Mouse (Mus musculus): ENCODE measurements at regions not wholly inside any gene's neighbourhood (a gene's known extent, or its start where the extent isn't known, plus 50 kb on each side); places are given as distances from the start of the nearest gene placed in this dataset.

DNA sequence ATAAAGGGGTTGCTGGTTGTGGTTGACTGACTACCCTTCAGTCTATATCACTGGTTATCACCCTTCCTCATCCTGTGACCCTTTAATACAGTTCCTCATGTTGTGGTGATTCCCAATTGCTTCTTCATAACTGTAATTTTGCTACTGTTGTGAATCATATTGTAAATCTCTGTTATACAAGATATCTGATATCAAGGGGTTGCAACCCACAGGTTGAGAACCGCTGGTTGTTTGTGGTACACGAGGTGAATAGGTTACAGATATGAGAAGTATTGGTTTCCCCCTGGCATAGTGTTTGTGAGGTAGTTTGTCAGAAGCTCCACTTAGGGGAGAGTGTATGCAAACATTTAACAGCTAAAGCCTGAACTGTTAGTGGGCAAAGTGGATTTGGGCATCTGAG lies 58.9 kb upstream of the Foxn3 start:
- H3K4me1 ChIP-seq (ENCODE audit: control insufficient read depth in 1 of 2, insufficient read depth in 2 of 2), result peaks cover 16 to 45% of the 10 kb centered on the region in 2 experiments
- no peaks in the 10 kb centered on the region for H3K36me3 ChIP-seq (replicated peaks in 1 of 2; ENCODE audit: control insufficient read depth in 1 of 2, insufficient read depth in 1 of 2, low read length in 1 of 2)
- no peak overlapping the region for H3K4me3 ChIP-seq (replicated peaks in 1 of 3; ENCODE audit: low read depth in 2 of 3, low read length in 2 of 3, poor library complexity in 1 of 3)
- peaks cover 6% of the 10 kb centered on the region for H3K9me3 ChIP-seq (replicated peaks; ENCODE audit: low read length)
- no peak overlapping the region for H3K9ac ChIP-seq (ENCODE audit: insufficient read depth, low read depth)
- dilution Hi-C loops (cut with MboI; ENCODE audit: extremely low pct_ligation_motif_present, extremely low pct_unique_long_range_greater_than_20kb, low sequenced_read_pairs) (no loop called here), in situ Hi-C loops (cut with MboI; ENCODE audit: low pct_ligation_motif_present, low pct_unique_long_range_greater_than_20kb, low sequenced_read_pairs) (no loop called here)
- TF ChIP-seq USF1 (IDR thresholded peaks at IDR 0.05; ENCODE audit: low read depth, low read length), result no peak
- no peak overlapping the region for H3K4me2 ChIP-seq (ENCODE audit: insufficient read depth, low read depth, poor library complexity, severe bottlenecking)
- DNase-seq (ENCODE audit: extremely low read depth), result no peak
- H3K27me3 ChIP-seq (replicated peaks), result no peaks in the 10 kb centered on the region
- H3K27ac ChIP-seq (ENCODE audit: insufficient read depth, low read depth), result no peak overlapping the region
- no peaks in the 10 kb centered on the region for H3K79me2 ChIP-seq (replicated peaks; ENCODE audit: control insufficient read depth, extremely low read depth, insufficient read depth, poor library complexity, severe bottlenecking)

DNA sequence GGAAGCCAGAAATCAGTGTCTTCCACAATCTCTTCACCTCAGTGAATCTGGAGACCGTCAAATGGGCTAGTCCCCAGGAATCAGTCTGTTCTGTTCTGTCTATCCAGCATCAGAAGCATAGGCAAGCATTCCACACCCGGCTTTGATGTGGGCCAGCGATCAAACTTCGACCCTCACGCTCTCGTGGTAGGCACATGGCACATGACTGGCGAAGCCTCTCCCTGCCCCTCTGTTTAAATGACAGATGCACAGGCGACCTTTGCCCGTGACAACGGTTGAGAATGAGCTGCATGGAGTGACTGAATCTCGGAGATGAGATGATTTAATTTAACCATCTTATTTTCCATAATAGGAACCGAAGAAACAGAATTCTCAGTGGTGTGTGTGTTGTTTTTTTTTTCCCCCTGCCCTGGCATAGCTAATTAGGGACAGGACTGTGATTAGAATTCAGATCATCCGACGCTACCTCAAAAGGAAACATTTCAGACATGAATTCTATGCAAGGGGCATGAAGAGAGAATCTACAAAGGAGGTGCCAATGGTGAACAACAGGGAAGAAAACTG lies 53.9 kb upstream of the Foxn3 start:
- TF ChIP-seq KAT2A (IDR thresholded peaks at IDR 0.05; ENCODE audit: insufficient replicate concordance, low read length) (no peak), IRF4 (IDR thresholded peaks at IDR 0.05; ENCODE audit: low read depth, low read length) (peak; percentile 56; the same call in 1 of the 2 replicates), BHLHE40 (IDR thresholded peaks at IDR 0.05; ENCODE audit: low read depth, low read length) (peak; percentile 81), MEF2A (IDR thresholded peaks at IDR 0.05; ENCODE audit: borderline replicate concordance, low read depth, low read length) (0 out of 2 replicates have a peak, but pooled peaks have one; percentile 23), ZNF384 (IDR thresholded peaks at IDR 0.05; ENCODE audit: low read depth, low read length) (peak; percentile 87), MAX (IDR thresholded peaks at IDR 0.05; ENCODE audit: low read length) (peak; percentile 53), MYC (IDR thresholded peaks at IDR 0.05; ENCODE audit: low read depth, low read length) (0 out of 2 replicates have a peak, but pooled peaks have one; percentile 32), MAZ (IDR thresholded peaks at IDR 0.05; ENCODE audit: low read depth, low read length) (0 out of 2 replicates have a peak, but pooled peaks have one; percentile 33), ETS1 (conservative IDR thresholded peaks at IDR 0.05; ENCODE audit: low read depth, low read length) (peak; percentile 54; the same call in 1 of the 2 replicates), TCF12 (IDR thresholded peaks at IDR 0.05; ENCODE audit: low read depth, low read length) (0 out of 2 replicates have a peak, but pooled peaks have one; percentile 44), SMC3 (IDR thresholded peaks at IDR 0.05; ENCODE audit: low read depth, low read length) (no peak), EP300 (IDR thresholded peaks at IDR 0.05; ENCODE audit: low read length) (peak; percentile 57), JUN (IDR thresholded peaks at IDR 0.05; ENCODE audit: insufficient read depth, low read depth, low read length) (no peak)
- Histone ChIP-seq H3K9me3 (replicated peaks; ENCODE audit: low read length) (peaks cover 6% of the 10 kb centered on the region), H3K79me2 (replicated peaks; ENCODE audit: control insufficient read depth, extremely low read depth, insufficient read depth, poor library complexity, severe bottlenecking) (no peaks in the 10 kb centered on the region), H3K4me1 (ENCODE audit: control insufficient read depth in 1 of 2, insufficient read depth in 2 of 2) (peaks cover 19 to 32% of the 10 kb centered on the region in 2 experiments), H3K27ac (ENCODE audit: insufficient read depth, low read depth) (no peak overlapping the region), H3K9ac (ENCODE audit: insufficient read depth, low read depth) (no peak overlapping the region), H3K27me3 (replicated peaks) (no peaks in the 10 kb centered on the region), H3K4me2 (ENCODE audit: insufficient read depth, low read depth, poor library complexity, severe bottlenecking) (no peak overlapping the region), H3K4me3 (replicated peaks in 1 of 3; ENCODE audit: low read depth in 2 of 3, low read length in 2 of 3, poor library complexity in 1 of 3) (no peak overlapping the region), H3K36me3 (replicated peaks in 1 of 2; ENCODE audit: control insufficient read depth in 1 of 2, insufficient read depth in 1 of 2, low read length in 1 of 2) (no peaks in the 10 kb centered on the region)
- dilution Hi-C loops (cut with MboI; ENCODE audit: extremely low pct_ligation_motif_present, extremely low pct_unique_long_range_greater_than_20kb, low sequenced_read_pairs) (no loop called here), in situ Hi-C loops (cut with MboI; ENCODE audit: low pct_ligation_motif_present, low pct_unique_long_range_greater_than_20kb, low sequenced_read_pairs) (no loop called here)
- peak; percentile 47 for DNase-seq (ENCODE audit: extremely low read depth)
